Mouse (Mus musculus): Measurements from ENCODE around the gene Myo16.

DNA sequence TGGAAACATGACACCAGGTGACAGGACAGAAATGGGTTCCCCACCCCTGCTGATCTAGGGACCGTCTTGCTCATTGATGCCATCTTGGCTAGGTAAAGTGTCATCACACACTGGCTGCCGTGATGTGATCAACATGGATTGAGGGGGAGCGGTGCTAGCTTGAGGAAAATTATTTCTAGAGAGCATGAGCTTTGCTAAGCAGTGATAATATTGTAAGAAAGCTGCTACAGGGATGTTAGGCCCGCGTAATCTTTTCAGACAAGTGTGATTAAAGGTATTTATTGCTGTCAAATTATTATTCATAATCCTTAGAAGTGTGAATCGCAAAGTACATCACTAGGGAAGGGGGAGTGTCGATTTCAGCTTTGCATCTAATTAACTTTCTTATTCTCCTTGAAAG, 164.4 kb downstream of the Myo16 start:
- TF ChIP-seq CTCF (conservative IDR thresholded peaks at IDR 0.05; ENCODE audit: insufficient read depth, insufficient read length, low read depth, low read length) (no peak), POLR2A (IDR thresholded peaks at IDR 0.05; ENCODE audit: low read depth, low read length) (no peak)

Data from kidney, adult 2 months (tissue).